Mouse (Mus musculus): ENCODE measurements around the gene Rpl23.
"Not testable (repeated sequence)": the region's sequence is repeated elsewhere in the genome, so short reads cannot be mapped to it uniquely, and the experiment has no call there.

Rpl23 gene

GRCm38 (mm10) chr11:97800691-97801408 is 18.6 kb upstream of the Rpl23 start:
- no peak for DNase-seq (ENCODE audit: extremely low read depth, low read depth, low spot score)

DNA sequence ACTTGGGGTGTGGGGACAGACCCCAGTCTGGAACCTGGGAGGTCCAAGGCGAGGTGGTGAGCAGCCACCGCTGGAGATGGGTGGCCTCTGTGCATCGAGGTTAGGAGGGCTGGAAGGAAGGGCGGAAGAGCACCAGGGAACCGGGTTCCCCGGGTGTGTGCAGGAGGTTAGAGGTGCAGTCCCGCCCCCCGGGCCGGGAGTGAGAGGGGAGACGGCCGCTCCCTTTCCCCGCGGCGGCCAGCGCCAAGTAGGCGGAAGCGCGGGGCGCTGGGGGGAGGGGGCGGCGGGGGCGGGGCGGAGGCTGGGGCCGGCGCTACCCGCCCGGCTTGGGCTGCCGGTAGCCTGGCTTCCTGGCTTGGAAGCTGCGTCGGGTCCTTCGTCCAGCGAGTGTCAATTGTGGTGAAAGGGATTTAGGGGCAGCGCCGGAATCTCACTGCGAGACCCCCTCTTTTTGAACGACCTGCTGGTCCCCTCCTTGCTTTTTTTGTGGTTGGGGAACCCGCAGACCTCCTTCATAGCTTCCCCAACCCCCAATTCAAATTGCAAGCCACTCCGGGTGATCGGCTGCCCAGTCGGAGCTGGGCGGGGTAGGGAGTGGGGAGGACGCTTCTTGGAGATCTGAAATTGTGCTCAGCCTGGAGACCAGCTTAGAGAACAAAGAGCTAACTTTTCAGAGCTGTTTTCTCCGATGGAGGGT is 17.9 kb upstream of the Rpl23 start:
- no peak for DNase-seq (ENCODE audit: extremely low read depth, low read depth, low spot score)

GRCm38 (mm10) chr11:97799146-97799993 is 17.1 kb upstream of the Rpl23 start:
- DNase-seq (ENCODE audit: extremely low read depth, low read depth, low spot score) = no peak

GRCm38 (mm10) chr11:97798782-97799145 is 16.5 kb upstream of the Rpl23 start, which contains the start of gene Lasp1:
Lasp1 (plus strand) TSS chr11:97799000.
- DNase-seq (ENCODE audit: extremely low read depth, low read depth, low spot score) = no peak

GRCm38 (mm10) chr11:97798083-97798435 is 15.8 kb upstream of the Rpl23 start:
- no peak for DNase-seq (ENCODE audit: extremely low read depth, low read depth, low spot score)

GRCm38 (mm10) chr11:97797369-97798082 is 15.3 kb upstream of the Rpl23 start:
- no peak for DNase-seq (ENCODE audit: extremely low read depth, low read depth, low spot score)

GRCm38 (mm10) chr11:97796910-97797309 is 14.7 kb upstream of the Rpl23 start:
- DNase-seq (ENCODE audit: extremely low read depth, low read depth, low spot score) = no peak

GRCm38 (mm10) chr11:97793165-97793564 is 10.9 kb upstream of the Rpl23 start:
- DNase-seq (ENCODE audit: extremely low read depth, low read depth, low spot score) = no peak

DNA sequence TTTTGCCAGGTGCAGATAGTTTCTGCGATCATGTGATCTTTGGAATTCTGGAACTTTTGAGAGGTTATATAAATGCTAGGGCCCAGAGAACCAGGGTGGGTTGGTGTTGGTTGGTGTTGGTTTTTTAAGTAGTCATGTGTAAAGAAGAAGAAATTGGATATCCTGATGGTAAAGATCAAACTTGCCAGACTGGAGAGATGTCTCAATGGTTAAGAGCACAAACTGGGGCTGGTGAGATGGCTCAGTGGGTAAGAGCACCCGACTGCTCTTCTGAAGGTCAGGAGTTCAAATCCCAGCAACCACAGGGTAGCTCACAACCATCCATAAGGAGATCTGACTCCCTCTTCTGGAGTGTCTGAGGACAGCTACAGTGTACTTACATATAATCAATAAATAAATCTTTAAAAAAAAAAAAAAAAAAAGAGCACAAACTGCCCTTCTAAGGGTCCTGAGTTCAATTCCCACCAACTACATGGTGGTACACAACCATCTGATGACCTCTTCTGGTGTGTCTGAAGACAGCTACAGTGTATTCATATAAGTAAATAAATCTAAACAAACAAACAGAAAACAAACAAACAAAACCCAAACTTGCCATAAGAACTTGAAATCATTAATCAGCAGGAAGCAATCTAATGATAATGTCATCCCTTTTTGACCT is 8.7 kb upstream of the Rpl23 start:
- not testable (repeated sequence) for DNase-seq (ENCODE audit: extremely low read depth, low read depth, low spot score)

DNA sequence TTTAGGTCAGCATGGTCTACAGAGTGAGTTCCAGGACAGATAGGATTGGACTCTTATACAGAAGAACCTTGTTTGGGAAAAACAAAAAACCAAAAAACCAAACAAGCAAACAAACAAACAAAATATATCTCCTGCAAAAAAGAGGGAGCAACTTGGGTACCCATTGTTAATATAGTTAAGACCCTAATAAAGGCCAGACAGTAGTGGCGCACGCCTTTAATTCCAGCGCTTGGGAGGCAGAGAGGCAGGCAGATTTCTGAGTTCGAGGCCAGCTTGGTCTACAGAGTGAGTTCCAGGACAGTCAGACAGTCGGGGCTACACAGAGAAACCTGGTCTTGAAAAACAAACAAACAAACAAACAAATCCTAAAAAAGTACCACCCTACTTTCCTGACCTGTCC is 7.5 kb upstream of the Rpl23 start:
- DNase-seq (ENCODE audit: extremely low read depth, low read depth, low spot score) = no peak

- DNase-seq (ENCODE audit: extremely low read depth, low read depth, low spot score) = no peak
Measured at GRCm38 (mm10) chr11:97787961-97788360, 5.7 kb upstream of the Rpl23 start.

- no peak for DNase-seq (ENCODE audit: extremely low read depth, low read depth, low spot score)
Measured at GRCm38 (mm10) chr11:97782564-97782895, 293 bp upstream of the Rpl23 start.

- DNase-seq (ENCODE audit: extremely low read depth, low read depth, low spot score) = no peak
Measured at GRCm38 (mm10) chr11:97781478-97781831, 782 bp downstream of the Rpl23 start.

- DNase-seq (ENCODE audit: extremely low read depth, low read depth, low spot score) = no peak
Measured at GRCm38 (mm10) chr11:97779968-97780701, 2.1 kb downstream of the Rpl23 start.

DNA sequence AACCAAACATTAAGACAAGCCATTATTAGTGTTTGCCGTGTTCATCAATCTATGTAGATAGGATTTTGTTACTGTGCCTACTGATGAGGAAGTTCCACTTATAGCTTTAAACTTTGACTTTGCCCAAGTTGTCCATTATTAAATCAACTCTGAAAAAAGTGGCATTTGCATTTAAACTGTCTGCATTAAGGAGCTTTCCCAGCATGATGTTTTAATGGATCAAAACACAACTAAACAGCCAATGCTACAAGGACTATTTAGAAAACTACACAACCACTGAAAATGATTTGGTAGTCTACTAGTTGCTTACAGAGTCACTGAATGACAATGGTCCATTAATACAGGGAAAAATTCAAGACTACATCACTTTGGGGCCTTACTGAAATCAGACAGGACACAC is 3.3 kb downstream of the Rpl23 start:
- no peak for DNase-seq (ENCODE audit: extremely low read depth, low read depth, low spot score)

GRCm38 (mm10) chr11:97777129-97777529 is 5.1 kb downstream of the Rpl23 start:
- no peak for DNase-seq (ENCODE audit: extremely low read depth, low read depth, low spot score)

- DNase-seq (ENCODE audit: extremely low read depth, low read depth, low spot score) = no peak
Measured at GRCm38 (mm10) chr11:97776497-97777128, 5.6 kb downstream of the Rpl23 start.

- no peak for DNase-seq (ENCODE audit: extremely low read depth, low read depth, low spot score)
Measured at GRCm38 (mm10) chr11:97775808-97776496, 6.3 kb downstream of the Rpl23 start, which contains the start of gene 1700001P01Rik. 1700001P01Rik (minus strand) TSS chr11:97775918.

- DNase-seq (ENCODE audit: extremely low read depth, low read depth, low spot score) = no peak
Measured at GRCm38 (mm10) chr11:97775186-97775585, 7.1 kb downstream of the Rpl23 start.
